Mouse (Mus musculus) ES-Bruce4 (cell line): Measurements from ENCODE around the gene Klk10.

Experiments used
- CTCF ChIP-seq: IDR thresholded peaks from one replicate; pipeline ENCODE4 v1.8.1; 2011; ENCODE audit warnings: low read depth, low read length
- EP300 ChIP-seq: IDR thresholded peaks from 2 replicates; pipeline ENCODE4 v1.6.1; 2011; ENCODE audit warnings: low read depth, low read length; ENCODE audit not compliant: insufficient read depth
- POLR2A ChIP-seq: IDR thresholded peaks from one replicate; pipeline ENCODE4 v1.8.1; 2011; ENCODE audit warnings: low read length; ENCODE audit not compliant: insufficient read depth

DNA sequence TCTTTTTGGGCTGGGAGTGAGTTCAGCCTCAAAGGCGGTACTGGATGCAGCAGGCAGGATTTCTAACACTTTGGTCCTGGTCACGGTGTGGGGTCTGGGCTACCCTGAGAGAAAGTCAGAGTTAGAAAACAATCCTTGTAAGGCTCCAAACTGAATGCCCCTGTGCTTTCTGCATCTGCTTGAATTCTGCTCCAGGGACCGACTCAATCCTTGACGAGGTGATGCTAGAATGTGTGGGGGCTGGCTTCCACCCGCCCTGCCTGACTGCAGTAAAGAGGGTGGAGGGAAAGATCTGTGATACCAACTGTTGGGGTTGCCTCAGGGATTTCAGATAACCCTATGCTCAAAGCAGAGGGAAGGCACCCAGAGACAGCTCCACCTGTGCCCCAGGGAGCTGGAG, 30.2 kb downstream of the Klk10 start, which contains the start of gene Klk7:
- TF ChIP-seq CTCF (no peak), EP300 (no peak), POLR2A (no peak)
